Mouse (Mus musculus) skeletal muscle tissue, adult 2 months (tissue): ENCODE measurements around the gene Gm21304.
"Not testable (repeated sequence)": the region's sequence is repeated elsewhere in the genome, so short reads cannot be mapped to it uniquely, and the experiment has no call there.

ENCODE experiments used
- DNase-seq: peaks from one replicate; pipeline ENCODE4 v3.0.0-alpha.2; 2012; ENCODE audit warnings: low read depth, low spot score

Gm21304 gene

GRCm38 (mm10) chr10:104168215-104168614, at the start of gene Gm21304:
TSS of gene Gm21304 (plus strand) at chr10:104168515.
- DNase-seq, result not testable (repeated sequence)

DNA sequence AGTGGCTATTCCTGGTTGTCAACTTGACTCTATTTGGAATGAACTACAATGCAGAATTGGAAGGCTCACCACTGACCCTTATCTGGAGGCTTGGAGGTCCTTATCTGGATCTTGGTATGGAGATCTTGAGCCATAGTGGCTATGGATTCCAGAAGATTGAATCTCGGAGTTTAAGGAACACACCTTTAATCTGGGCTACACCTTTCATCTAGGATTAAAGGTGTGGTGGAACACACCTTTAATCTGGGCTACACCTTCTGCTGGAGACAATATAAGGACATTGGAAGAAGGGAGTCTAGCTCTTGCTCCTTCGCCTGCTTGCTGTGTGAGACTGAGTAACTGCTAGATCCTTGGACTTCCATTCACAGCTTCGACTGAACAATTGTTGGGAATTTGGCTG, 25.6 kb upstream of the Gm21304 start, which contains the start of gene Gm21293:
Gene Gm21293 (plus strand): TSS at position 301 of the 400 bp plus-strand sequence.
- not testable (repeated sequence) for DNase-seq

DNA sequence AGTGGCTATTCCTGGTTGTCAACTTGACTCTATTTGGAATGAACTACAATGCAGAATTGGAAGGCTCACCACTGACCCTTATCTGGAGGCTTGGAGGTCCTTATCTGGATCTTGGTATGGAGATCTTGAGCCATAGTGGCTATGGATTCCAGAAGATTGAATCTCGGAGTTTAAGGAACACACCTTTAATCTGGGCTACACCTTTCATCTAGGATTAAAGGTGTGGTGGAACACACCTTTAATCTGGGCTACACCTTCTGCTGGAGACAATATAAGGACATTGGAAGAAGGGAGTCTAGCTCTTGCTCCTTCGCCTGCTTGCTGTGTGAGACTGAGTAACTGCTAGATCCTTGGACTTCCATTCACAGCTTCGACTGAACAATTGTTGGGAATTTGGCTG, 17.1 kb upstream of the Gm21304 start, which contains the start of gene Gm6763:
Gene Gm6763 (plus strand): TSS at position 301 of the 400 bp plus-strand sequence.
- not testable (repeated sequence) for DNase-seq

- DNase-seq, result not testable (repeated sequence)
These were observed 8.6 kb upstream of the Gm21304 start, which contains the start of gene Gm8764 for GRCm38 (mm10) chr10:104159706-104160105. TSS of gene Gm8764 (plus strand) at chr10:104160006.

DNA sequence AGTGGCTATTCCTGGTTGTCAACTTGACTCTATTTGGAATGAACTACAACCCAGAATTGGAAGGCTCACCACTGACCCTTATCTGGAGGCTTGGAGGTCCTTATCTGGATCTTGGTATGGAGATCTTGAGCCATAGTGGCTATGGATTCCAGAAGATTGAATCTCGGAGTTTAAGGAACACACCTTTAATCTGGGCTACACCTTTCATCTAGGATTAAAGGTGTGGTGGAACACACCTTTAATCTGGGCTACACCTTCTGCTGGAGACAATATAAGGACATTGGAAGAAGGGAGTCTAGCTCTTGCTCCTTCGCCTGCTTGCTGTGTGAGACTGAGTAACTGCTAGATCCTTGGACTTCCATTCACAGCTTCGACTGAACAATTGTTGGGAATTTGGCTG, 8.4 kb downstream of the Gm21304 start, which contains the start of gene Gm21312:
Gene Gm21312 (plus strand): TSS at position 301 of the 400 bp plus-strand sequence.
- not testable (repeated sequence) for DNase-seq

DNA sequence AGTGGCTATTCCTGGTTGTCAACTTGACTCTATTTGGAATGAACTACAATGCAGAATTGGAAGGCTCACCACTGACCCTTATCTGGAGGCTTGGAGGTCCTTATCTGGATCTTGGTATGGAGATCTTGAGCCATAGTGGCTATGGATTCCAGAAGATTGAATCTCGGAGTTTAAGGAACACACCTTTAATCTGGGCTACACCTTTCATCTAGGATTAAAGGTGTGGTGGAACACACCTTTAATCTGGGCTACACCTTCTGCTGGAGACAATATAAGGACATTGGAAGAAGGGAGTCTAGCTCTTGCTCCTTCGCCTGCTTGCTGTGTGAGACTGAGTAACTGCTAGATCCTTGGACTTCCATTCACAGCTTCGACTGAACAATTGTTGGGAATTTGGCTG, 16.9 kb downstream of the Gm21304 start, which contains the start of gene Gm20765:
Gene Gm20765 (plus strand): TSS at position 301 of the 400 bp plus-strand sequence.
- not testable (repeated sequence) for DNase-seq

DNA sequence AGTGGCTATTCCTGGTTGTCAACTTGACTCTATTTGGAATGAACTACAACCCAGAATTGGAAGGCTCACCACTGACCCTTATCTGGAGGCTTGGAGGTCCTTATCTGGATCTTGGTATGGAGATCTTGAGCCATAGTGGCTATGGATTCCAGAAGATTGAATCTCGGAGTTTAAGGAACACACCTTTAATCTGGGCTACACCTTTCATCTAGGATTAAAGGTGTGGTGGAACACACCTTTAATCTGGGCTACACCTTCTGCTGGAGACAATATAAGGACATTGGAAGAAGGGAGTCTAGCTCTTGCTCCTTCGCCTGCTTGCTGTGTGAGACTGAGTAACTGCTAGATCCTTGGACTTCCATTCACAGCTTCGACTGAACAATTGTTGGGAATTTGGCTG, 25.4 kb downstream of the Gm21304 start, which contains the start of gene Gm4340:
Gene Gm4340 (plus strand): TSS at position 301 of the 400 bp plus-strand sequence.
- DNase-seq, result not testable (repeated sequence)

DNA sequence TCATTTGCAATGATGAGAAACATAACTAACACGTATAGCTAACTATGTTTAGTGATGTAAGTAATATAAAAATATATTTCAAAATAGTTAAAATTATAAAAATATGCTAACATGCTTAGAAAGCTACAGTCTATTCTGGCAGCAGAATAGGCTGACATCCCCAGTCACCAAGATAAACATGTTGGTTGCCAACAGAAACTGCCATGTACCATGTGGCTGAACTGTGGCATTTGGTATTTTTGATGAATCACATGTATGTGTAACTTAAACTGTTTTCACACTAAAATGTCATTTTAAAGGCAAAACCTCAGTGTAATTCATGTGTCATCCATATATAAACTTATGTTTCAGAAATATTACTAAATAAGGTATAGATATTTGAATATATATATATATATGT, 41.3 kb downstream of the Gm21304 start:
- DNase-seq, result no peak

GRCm38 (mm10) chr10:104210268-104210990, 42.1 kb downstream of the Gm21304 start:
- DNase-seq, result no peak

GRCm38 (mm10) chr10:104214527-104214926, 46.2 kb downstream of the Gm21304 start:
- no peak for DNase-seq
